Mouse (Mus musculus) embryonic fibroblast, embryonic 13.5 days (primary cell): ENCODE results near the gene Lmcd1.

ENCODE experiments used
- CTCF ChIP-seq: IDR thresholded peaks from 2 replicates; pipeline ENCODE4 v1.5.1; 2011; ENCODE audit warnings: mild to moderate bottlenecking, control low read depth, low read length, moderate library complexity, borderline replicate concordance; ENCODE audit not compliant: insufficient read depth
- POLR2A ChIP-seq: IDR thresholded peaks from 2 replicates; pipeline ENCODE4 v1.6.1; 2011; ENCODE audit warnings: low read depth, mild to moderate bottlenecking, control low read depth, low read length, moderate library complexity

DNA sequence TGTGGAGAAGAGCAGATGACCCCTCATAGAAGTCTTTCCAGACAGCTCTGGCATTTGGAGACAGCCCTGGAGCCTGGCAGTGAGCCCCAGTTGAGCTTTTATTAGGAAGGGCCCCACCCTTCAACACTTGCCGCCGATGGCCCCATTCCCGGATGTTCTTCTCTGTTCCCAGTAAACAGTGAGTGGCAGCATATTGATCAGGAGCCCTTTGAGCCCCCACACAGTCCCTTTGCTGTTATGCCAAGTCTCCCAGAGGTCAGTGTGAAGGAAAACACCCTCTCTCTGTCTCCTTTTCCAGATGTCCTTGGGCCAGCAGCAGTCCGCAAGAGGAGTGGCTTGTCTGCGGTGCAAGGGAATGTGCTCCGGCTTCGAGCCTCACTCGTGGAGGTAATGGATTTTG lies 31.2 kb downstream of the Lmcd1 start:
- TF ChIP-seq POLR2A = no peak
- TF ChIP-seq CTCF = no peak
